Mouse (Mus musculus): Measurements from ENCODE around the gene Hdlbp.

DNA sequence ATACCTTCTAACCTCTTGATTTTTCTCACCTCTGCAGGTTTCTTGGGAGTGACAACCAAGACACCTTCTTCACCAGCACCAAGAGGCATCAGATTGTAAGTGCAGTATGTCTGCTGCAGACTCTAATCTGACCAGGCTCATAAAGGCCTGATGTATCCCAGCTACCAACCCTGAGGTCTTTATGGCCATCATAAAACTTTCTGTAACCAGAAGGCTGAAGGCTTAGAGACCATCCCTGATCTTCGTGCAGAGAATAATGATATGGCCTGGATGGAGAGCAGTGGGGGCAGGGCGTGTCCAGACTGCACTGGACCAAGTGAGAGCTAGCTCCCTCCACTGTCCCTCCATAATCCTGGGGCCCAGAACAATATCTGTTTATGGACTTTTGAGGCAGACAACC, 91.4 kb downstream of the Hdlbp start:
- TF ChIP-seq CTCF (IDR thresholded peaks at IDR 0.05; ENCODE audit: extremely low read depth, insufficient read length, insufficient replicate concordance, low read depth, low read length), result no peak
- no peak for TF ChIP-seq POLR2A (IDR thresholded peaks at IDR 0.05; ENCODE audit: low read depth, low read length)
